Mouse (Mus musculus): ENCODE results near the gene Olfr1444. TPM values are rescaled to one million over a fixed set of nuclear protein-coding genes. Genes with fewer than 3 reads are reported as not detected.
A peak's percentile ranks its signal among the peaks of the same experiment; 100 is the strongest.

Gene Olfr1444
- not detected in 2 replicates for total RNA-seq (2014; fragmentation: Nextera tagmentation)
- total RNA-seq (2017), result not detected in 2 replicates

DNA sequence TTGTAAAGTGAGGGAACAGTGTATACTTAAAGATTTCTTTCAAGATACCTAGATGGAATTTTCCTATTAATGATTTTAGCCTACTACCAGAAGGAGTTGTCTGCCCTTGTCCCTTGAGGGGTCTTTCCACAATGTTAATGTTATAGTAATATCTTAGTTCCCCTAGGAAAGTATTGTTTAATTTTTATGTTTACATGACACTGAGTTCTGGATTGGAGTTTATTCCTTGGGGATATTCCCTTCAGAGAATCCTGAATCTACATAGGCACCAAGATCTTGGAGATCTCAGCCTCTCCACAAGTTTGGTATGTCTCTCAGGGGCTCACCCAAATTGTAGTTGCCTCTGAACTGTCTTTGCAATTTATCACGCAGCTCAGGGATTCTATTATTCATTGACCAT is at the start of gene Olfr1444:
Gene Olfr1444 (plus strand): TSS at position 301 of the 400 bp plus-strand sequence.
- no peak for ATAC-seq (replicated peaks; ENCODE audit: low FRiP score, low TSS enrichment, poor library complexity, severe bottlenecking)

DNA sequence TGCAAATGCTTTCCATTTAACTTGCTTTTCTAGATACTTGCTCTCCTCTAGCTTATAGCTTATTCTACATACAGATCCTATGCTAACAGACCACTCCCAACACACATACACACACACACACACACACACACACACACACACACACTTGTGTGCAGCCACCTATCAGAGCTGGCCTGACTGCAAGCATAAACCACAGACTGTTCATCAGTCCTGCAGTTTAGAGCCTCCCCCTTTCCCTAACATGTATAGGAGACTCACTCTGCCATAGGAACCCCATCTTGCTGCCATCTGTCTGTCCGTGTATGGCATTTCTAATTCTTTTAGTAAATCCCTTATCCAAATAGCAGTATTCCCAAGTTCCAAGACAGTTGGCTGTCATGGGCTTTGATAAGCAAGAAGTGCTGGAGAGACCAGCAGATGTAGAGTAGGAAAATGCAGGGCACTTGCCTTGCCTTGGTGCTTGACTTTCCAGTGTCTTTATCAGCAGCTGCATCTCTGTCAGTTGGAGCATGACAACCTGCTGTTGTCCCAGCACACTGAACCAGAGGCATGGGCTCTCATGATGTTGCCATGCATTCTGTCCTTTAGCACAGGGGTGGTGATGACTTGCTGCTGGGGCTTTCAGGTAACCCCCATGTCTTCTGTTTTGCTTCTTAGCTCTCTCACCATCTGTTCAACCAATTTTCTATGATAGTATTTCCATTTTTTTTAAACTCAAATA is 44.3 kb upstream of the Olfr1444 start:
- ATAC-seq (replicated peaks; ENCODE audit: low FRiP score, low TSS enrichment, poor library complexity, severe bottlenecking), result peak; percentile 87

- ATAC-seq (replicated peaks; ENCODE audit: low FRiP score, low TSS enrichment, poor library complexity, severe bottlenecking), result no peak
Observed at GRCm38 (mm10) chr19:12813883-12814282, 43.2 kb upstream of the Olfr1444 start.

DNA sequence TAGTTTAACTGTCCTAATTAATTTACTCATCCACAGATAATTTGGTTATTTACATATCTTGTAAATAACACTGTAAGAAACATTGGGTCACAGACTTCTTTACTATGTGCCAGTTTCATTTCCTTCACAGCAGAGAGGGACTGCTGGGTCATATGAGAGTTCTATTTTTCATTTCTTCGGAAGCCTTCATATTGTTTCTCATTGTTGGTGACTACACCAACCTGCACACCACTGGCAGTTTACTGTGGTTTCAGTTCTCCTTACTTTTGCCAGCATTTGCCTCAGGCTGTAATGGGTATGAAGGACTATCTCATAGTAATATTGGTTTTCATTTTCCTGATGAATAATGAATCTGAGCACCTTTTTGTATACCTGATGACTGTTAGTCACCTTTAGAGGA is 38.6 kb upstream of the Olfr1444 start:
- ATAC-seq (replicated peaks; ENCODE audit: low FRiP score, low TSS enrichment, poor library complexity, severe bottlenecking), result no peak

GRCm38 (mm10) chr19:12820383-12820782 is 36.7 kb upstream of the Olfr1444 start:
- no peak for ATAC-seq (replicated peaks; ENCODE audit: low FRiP score, low TSS enrichment, poor library complexity, severe bottlenecking)

- ATAC-seq (replicated peaks; ENCODE audit: low FRiP score, low TSS enrichment, poor library complexity, severe bottlenecking), result peak; percentile 77
Observed at GRCm38 (mm10) chr19:12824549-12824948, 32.5 kb upstream of the Olfr1444 start.

- ATAC-seq (replicated peaks; ENCODE audit: low FRiP score, low TSS enrichment, poor library complexity, severe bottlenecking), result no peak
Observed at GRCm38 (mm10) chr19:12830823-12831430, 26.2 kb upstream of the Olfr1444 start.

GRCm38 (mm10) chr19:12831559-12831958 is 25.5 kb upstream of the Olfr1444 start:
- ATAC-seq (replicated peaks; ENCODE audit: low FRiP score, low TSS enrichment, poor library complexity, severe bottlenecking), result no peak

- ATAC-seq (replicated peaks; ENCODE audit: low FRiP score, low TSS enrichment, poor library complexity, severe bottlenecking), result peak; percentile 100
Observed at GRCm38 (mm10) chr19:12833625-12834024, 23.5 kb upstream of the Olfr1444 start.

GRCm38 (mm10) chr19:12838507-12838906 is 18.6 kb upstream of the Olfr1444 start:
- ATAC-seq (replicated peaks; ENCODE audit: low FRiP score, low TSS enrichment, poor library complexity, severe bottlenecking), result no peak

GRCm38 (mm10) chr19:12846382-12846781 is 10.7 kb upstream of the Olfr1444 start, which contains the start of gene Gm5244:
TSS of gene Gm5244 (plus strand) at chr19:12846682.
- ATAC-seq (replicated peaks; ENCODE audit: low FRiP score, low TSS enrichment, poor library complexity, severe bottlenecking), result no peak

GRCm38 (mm10) chr19:12883555-12883954 is 26.5 kb downstream of the Olfr1444 start, which contains the start of gene Olfr1445:
TSS of gene Olfr1445 (plus strand) at chr19:12883855.
- ATAC-seq (replicated peaks; ENCODE audit: low FRiP score, low TSS enrichment, poor library complexity, severe bottlenecking), result no peak

DNA sequence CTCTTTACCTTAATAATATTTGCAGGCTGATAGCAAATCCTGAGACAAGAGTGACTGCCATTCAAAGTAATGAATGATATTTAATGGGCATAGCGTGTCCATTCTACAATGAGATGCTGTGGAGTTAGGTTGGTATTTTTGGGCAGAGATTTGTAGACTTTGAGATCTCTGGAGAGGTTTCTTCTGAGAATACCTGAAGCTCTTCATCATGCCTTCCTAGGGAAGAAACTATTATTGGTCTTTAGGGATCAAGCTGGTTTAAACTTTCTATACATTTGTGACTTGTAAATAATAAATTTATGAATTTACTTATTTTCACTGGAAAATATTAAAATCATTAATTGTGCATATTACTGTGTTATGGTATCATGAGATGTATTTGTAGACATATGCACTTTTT is 36.3 kb downstream of the Olfr1444 start, which contains the start of gene Olfr1446:
Gene Olfr1446 (minus strand): TSS at position 101 of the 400 bp plus-strand sequence.
- ATAC-seq (replicated peaks; ENCODE audit: low FRiP score, low TSS enrichment, poor library complexity, severe bottlenecking), result no peak

GRCm38 (mm10) chr19:12903643-12904042 is 46.6 kb downstream of the Olfr1444 start, which contains the start of gene Olfr1447:
TSS of gene Olfr1447 (minus strand) at chr19:12903743.
- no peak for ATAC-seq (replicated peaks; ENCODE audit: low FRiP score, low TSS enrichment, poor library complexity, severe bottlenecking)

Other genes with a start within 250 kb of the Olfr1444 start
- not detected in 2 replicates for gene Glyat, start 224.0 kb upstream of the Olfr1444 start, total RNA-seq (2014; fragmentation: Nextera tagmentation)
- not detected in 2 replicates for gene Glyat, start 224.0 kb upstream of the Olfr1444 start, total RNA-seq (2017)
- not detected in 2 replicates for gene Olfr1442, start 186.8 kb upstream of the Olfr1444 start, total RNA-seq (2014; fragmentation: Nextera tagmentation)
- not detected in 2 replicates for gene Olfr1442, start 186.8 kb upstream of the Olfr1444 start, total RNA-seq (2017)
- not detected in 2 replicates for gene Olfr1443, start 179.2 kb upstream of the Olfr1444 start, total RNA-seq (2014; fragmentation: Nextera tagmentation)
- gene Olfr1443, start 179.2 kb upstream of the Olfr1444 start, total RNA-seq (2017), result not detected in 2 replicates
- gene Keg1, start 161.5 kb upstream of the Olfr1444 start, total RNA-seq (2014; fragmentation: Nextera tagmentation), result not detected in 2 replicates
- not detected in 2 replicates for gene Keg1, start 161.5 kb upstream of the Olfr1444 start, total RNA-seq (2017)
- 7.3 and 13.5 TPM in 2 replicates for gene Cntf, start 91.7 kb upstream of the Olfr1444 start, total RNA-seq (2014; fragmentation: Nextera tagmentation)
- gene Cntf, start 91.7 kb upstream of the Olfr1444 start, total RNA-seq (2017), result 1.3 and 2.1 TPM in 2 replicates
- 62.4 and 66.6 TPM in 2 replicates for gene Zfp91, start 61.2 kb upstream of the Olfr1444 start, total RNA-seq (2014; fragmentation: Nextera tagmentation)
- gene Zfp91, start 61.2 kb upstream of the Olfr1444 start, total RNA-seq (2017), result 105 and 123 TPM in 2 replicates
- 0.50 and 0.64 TPM in 2 replicates for gene Lpxn, start 61.1 kb upstream of the Olfr1444 start, total RNA-seq (2014; fragmentation: Nextera tagmentation)
- gene Lpxn, start 61.1 kb upstream of the Olfr1444 start, total RNA-seq (2017), result 0.80 and 3.6 TPM in 2 replicates
- not detected in 2 replicates for gene Gm5244, start 10.6 kb upstream of the Olfr1444 start, total RNA-seq (2014; fragmentation: Nextera tagmentation)
- gene Gm5244, start 10.6 kb upstream of the Olfr1444 start, total RNA-seq (2017), result not detected in 2 replicates
- gene Olfr1445, start 26.6 kb downstream of the Olfr1444 start, total RNA-seq (2014; fragmentation: Nextera tagmentation), result not detected in 2 replicates
- not detected in 2 replicates for gene Olfr1445, start 26.6 kb downstream of the Olfr1444 start, total RNA-seq (2017)
- not detected in 2 replicates for gene Olfr1446, start 36.2 kb downstream of the Olfr1444 start, total RNA-seq (2014; fragmentation: Nextera tagmentation)
- gene Olfr1446, start 36.2 kb downstream of the Olfr1444 start, total RNA-seq (2017), result not detected in 2 replicates
- gene Olfr1447, start 46.5 kb downstream of the Olfr1444 start, total RNA-seq (2014; fragmentation: Nextera tagmentation), result not detected in 2 replicates
- not detected in 2 replicates for gene Olfr1447, start 46.5 kb downstream of the Olfr1444 start, total RNA-seq (2017)
- not detected in 2 replicates for gene Olfr1448, start 67.1 kb downstream of the Olfr1444 start, total RNA-seq (2014; fragmentation: Nextera tagmentation)
- not detected in 2 replicates for gene Olfr1448, start 67.1 kb downstream of the Olfr1444 start, total RNA-seq (2017)
- gene Olfr1449, start 73.6 kb downstream of the Olfr1444 start, total RNA-seq (2014; fragmentation: Nextera tagmentation), result not detected in 2 replicates
- not detected in 2 replicates for gene Olfr1449, start 73.6 kb downstream of the Olfr1444 start, total RNA-seq (2017)
- gene Olfr1450, start 93.0 kb downstream of the Olfr1444 start, total RNA-seq (2014; fragmentation: Nextera tagmentation), result not detected in 2 replicates
- gene Olfr1450, start 93.0 kb downstream of the Olfr1444 start, total RNA-seq (2017), result not detected in 2 replicates
- not detected in 2 replicates for gene Olfr1451, start 137.7 kb downstream of the Olfr1444 start, total RNA-seq (2014; fragmentation: Nextera tagmentation)
- not detected in 2 replicates for gene Olfr1451, start 137.7 kb downstream of the Olfr1444 start, total RNA-seq (2017)
- not detected in 2 replicates for gene Olfr1453, start 171.0 kb downstream of the Olfr1444 start, total RNA-seq (2014; fragmentation: Nextera tagmentation)
- not detected in 2 replicates for gene Olfr1453, start 171.0 kb downstream of the Olfr1444 start, total RNA-seq (2017)
- gene Olfr1454, start 203.3 kb downstream of the Olfr1444 start, total RNA-seq (2014; fragmentation: Nextera tagmentation), result not detected in 2 replicates
- not detected in 2 replicates for gene Olfr1454, start 203.3 kb downstream of the Olfr1444 start, total RNA-seq (2017)
- gene Olfr1457, start 240.6 kb downstream of the Olfr1444 start, total RNA-seq (2014; fragmentation: Nextera tagmentation), result not detected in 2 replicates
- not detected in 2 replicates for gene Olfr1457, start 240.6 kb downstream of the Olfr1444 start, total RNA-seq (2017)
- not detected in 2 replicates for gene Olfr1458, start 249.5 kb downstream of the Olfr1444 start, total RNA-seq (2014; fragmentation: Nextera tagmentation)
- not detected in 2 replicates for gene Olfr1458, start 249.5 kb downstream of the Olfr1444 start, total RNA-seq (2017)